Mouse (Mus musculus) hematopoietic stem cell, adult 5-6 weeks (primary cell): Measurements from ENCODE around the gene Cd200. TPM values are rescaled to one million over a fixed set of nuclear protein-coding genes. Genes with fewer than 3 reads are reported as not detected.
"Not testable (repeated sequence)": the region's sequence is repeated elsewhere in the genome, so short reads cannot be mapped to it uniquely, and the experiment has no call there.

ENCODE experiments used
- ATAC-seq, 2 experiments: fragments of 125-278 bp in 1 of 2; replicated peaks in 1 of 2; 2 replicates each; pipeline ENCODE4 v1.8.0; 2016 to 2017; ENCODE audit warnings: inconsistent platforms in 2 of 2, mild to moderate bottlenecking in 2 of 2, moderate number of reproducible peaks in 2 of 2, low read depth in 1 of 2, moderate TSS enrichment in 1 of 2; ENCODE audit not compliant: low FRiP score in 2 of 2, poor library complexity in 2 of 2, severe bottlenecking in 2 of 2, insufficient read depth in 1 of 2, low TSS enrichment in 1 of 2
- total RNA-seq: library from RNA; stranded (forward); fragments of 172-1452, 232-1000 nt; gene quantifications from 2 replicates; pipeline ENCODE4 v1.2.3, GENCODE M21; 2017

Cd200 gene
- total RNA-seq, 1 experiment from 2014 or later, result 8.8 TPM

GRCm38 (mm10) chr16:45389041-45389440, 19.8 kb downstream of the Cd200 start:
- ATAC-seq, result no peak

DNA sequence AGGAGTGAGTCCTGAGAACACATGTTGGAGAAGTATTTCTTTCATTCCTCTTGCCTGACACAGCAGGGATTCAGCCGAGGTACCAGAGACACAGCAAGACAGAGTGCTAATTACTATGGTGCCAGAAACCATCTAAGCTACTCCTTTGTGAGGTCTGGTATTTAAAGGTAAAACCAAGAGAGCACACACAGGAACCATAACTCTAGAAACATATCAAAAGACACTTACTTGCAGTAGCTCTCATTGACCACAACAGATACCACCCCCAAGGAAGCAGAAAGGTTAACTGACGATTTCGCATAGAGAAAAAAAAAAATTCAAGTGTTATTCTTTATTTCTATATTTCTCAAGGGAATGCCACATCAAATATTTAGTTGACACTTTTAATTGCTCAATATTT, 27.0 kb downstream of the Cd200 start:
- ATAC-seq, result no peak

GRCm38 (mm10) chr16:45378959-45379358, 29.9 kb downstream of the Cd200 start:
- ATAC-seq, result no peak

- no peak for ATAC-seq
Observed at GRCm38 (mm10) chr16:45378147-45378943, 30.5 kb downstream of the Cd200 start.

DNA sequence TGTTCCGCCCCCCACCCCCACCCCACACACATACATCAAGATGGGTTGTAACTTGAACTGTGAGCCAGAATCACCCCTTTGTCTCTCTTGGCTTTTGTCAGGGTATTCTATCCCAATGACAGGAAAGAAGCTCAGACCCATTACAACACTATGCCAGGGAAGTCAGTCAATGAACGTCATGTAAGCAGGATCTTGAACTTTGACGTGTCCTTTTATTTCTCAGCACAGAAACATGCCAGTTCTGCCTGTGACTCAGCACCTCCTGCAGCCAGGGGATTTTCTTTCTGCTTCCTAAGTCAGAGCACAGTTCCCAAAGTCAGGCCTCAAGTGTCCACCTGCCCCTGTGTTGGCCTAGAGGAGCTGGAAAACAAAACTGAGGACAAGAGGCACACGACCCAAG, 31.5 kb downstream of the Cd200 start:
- ATAC-seq, result no peak

DNA sequence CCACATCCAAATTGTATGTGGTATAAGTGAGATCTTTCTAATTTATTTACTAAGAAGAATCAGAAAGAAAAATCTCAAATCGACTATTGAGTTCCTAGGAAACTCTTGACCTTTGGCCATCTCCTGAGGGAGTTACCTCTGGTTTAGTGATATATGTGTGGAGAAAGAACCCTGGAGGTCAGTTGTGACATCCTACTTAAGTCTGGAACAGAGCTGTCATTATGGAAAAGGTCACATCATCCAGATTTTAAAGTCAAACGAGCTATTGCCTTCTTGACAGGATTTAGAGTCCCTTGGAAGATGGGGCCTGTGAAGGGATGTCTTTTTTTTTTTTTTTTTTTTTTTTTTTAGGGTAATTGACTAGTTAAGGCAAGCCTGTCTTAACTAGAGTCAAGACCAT, 32.0 kb downstream of the Cd200 start:
- ATAC-seq, result no peak

- no peak for ATAC-seq
Observed at GRCm38 (mm10) chr16:45376294-45376693, 32.6 kb downstream of the Cd200 start.

GRCm38 (mm10) chr16:45375506-45376225, 33.2 kb downstream of the Cd200 start:
- ATAC-seq, result no peak

DNA sequence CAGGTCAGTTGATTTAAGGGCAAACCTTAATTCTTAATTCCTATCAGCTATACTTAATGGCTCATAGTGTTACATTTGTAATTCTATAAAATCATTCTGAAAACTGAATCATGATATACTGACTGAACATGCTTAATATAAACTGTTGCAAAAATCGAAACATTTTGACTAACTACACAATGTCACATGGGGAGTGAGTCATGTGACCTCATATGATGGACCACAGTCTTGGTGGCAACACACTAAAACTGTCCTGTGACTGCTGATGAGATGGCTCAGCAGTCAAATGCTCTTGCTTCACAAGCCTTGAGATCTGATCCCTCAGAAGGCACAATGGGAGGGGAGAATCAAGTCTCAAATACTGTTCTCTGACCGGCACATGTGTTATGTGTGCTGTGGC, 34.8 kb downstream of the Cd200 start:
- ATAC-seq, result no peak

DNA sequence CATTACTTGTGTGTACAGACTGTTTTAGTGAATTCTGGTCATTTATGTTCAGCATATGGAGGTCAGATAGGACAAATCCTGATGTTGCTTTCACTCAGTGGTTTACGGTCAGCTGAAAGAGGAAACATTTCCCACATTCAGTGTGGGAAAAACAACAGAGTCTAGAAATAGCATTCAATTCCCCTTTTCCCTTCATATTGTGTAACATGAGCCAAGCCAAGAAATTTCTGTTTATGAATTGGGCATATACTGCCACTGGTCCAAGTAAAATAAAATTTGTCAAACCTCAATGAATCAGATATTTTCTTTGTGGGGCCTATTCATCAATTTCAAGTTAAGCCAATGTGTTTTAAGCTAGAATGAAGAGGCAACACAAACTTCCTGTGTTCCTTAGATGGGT, 37.8 kb downstream of the Cd200 start:
- ATAC-seq, result no peak

DNA sequence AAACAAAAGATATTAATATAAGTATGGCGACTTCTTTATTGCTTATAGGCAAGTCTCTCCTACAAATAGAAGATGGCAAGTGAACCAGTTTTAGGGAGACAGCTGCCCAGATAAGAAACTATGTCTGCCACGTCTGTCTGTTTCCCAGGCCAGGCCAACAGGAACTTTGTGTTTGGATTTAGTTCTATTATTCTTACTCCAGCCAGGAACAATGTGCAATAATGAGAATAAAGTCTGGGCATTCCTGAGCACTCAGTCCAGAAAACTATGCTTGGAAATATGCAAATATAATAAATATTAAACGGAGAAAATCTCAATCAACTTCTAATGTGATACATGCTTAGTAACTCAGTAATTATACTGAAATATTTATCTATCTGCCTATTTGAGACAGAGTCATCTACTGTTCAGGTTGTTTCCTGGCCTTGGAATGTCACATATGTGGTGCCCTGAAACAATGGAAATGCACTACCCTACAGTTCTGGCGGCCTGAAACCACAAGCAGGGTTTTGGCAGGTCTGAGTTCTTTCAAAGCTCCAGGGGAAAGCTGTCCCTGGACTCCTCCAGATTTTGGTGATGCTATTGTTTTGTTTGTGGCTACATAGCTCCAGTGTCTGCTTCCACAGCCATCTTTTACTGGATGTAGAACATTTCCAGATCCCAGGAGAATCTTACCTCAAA, 39.4 kb downstream of the Cd200 start:
- ATAC-seq, result no peak

GRCm38 (mm10) chr16:45366111-45366510, 42.7 kb downstream of the Cd200 start:
- no peak for ATAC-seq

DNA sequence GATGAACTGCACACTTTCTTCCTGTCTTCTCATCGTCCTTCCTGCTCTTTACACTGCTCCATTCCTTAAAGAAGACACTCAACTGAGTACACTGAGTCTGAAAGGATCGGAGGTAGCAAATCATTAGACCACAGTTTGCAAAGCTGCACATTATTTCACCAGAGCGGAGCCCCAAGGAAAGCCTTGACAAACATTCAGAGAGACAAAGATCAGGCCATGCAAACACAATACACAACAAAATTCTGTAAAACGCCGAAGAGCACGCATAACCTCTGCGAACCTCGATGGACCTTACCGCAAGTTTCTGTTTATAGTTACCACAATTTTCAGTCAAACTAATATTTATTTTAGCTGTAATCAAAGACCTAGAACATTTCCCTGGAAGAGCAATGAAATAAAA, 43.5 kb downstream of the Cd200 start:
- ATAC-seq, result no peak

- ATAC-seq, result no peak
Observed at GRCm38 (mm10) chr16:45364627-45365026, 44.2 kb downstream of the Cd200 start.

- no peak for ATAC-seq
Observed at GRCm38 (mm10) chr16:45363480-45364045, 45.3 kb downstream of the Cd200 start.

DNA sequence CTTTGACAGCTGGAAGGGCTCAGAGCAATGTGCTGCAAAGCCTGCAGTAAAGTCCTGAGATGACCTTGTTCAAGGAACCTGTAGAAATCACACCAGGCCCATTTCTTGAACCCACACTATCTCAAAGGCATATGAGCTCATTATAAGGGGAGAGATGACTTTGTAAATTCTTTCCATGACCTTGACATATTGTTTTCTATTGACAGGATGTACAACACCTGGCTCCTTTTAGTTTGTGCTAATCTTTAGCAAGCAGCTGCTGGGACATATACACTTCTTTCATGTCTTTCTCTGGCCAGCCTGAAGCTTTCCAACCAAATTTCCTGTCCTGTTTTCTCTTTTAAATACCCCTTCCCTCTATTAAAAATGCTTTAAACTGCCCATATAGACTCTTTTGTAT, 47.4 kb downstream of the Cd200 start:
- no peak for ATAC-seq

DNA sequence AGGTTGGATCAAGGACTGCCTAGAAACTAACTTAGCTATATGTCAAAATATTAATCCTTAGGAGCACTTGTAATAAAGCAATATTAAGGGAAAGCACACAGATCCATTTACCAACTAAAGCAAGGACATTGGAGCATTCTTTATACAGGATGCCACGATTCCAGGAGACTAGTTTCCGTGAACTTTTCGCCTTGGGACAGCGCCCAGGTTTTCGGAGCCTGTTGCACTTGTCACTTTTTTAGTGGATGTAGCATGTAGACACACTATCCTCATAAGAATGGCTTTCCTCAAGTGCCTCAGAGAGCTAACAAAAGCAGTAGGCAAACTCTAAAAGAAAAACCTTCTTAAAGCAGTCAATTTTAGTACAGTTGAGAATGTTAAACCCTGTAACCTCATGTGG, 50.4 kb downstream of the Cd200 start:
- not testable (repeated sequence) for ATAC-seq

DNA sequence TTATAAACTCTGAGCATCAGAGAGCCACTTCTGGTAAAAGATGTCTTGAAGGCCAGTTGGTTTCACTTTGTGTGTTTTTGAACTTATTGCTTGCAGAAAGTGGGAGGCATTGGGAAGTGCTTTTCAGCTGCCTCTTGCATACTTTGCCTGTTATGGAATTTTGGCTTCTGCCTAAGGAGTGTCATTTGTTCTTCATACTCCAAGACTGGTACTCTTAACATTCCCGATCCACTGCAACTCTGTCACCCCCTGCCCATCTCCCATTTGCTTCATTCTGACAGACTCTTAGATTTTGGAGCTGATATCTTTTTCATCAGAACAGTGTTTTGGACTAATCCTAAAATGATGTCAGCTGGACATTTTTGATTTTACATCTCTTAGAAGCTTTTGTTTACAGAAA, 51.7 kb downstream of the Cd200 start:
- no peak for ATAC-seq
